Mouse (Mus musculus): ENCODE data around the gene Snd1.

- TF ChIP-seq CTCF (conservative IDR thresholded peaks at IDR 0.05; ENCODE audit: low read length), result no peak
- TF ChIP-seq POU5F1 (IDR thresholded peaks at IDR 0.05; ENCODE audit: borderline replicate concordance, low read length), result no peak
Observed at GRCm38 (mm10) chr6:28831854-28832750, 357.2 kb downstream of the Snd1 start.

Data from E14TG2a.4 (cell line).